Mouse (Mus musculus): Measurements from ENCODE around the gene Cend1. TPM values are rescaled to one million over a fixed set of nuclear protein-coding genes. Genes with fewer than 3 reads are reported as not detected.
A peak's percentile ranks its signal among the peaks of the same experiment; 100 is the strongest.

The Cend1 gene
- polyA plus RNA-seq, 1 experiment: 2.2 TPM

- Histone ChIP-seq H3K9me3 (replicated peaks; ENCODE audit: control insufficient read depth, insufficient read depth, low read length, poor library complexity, severe bottlenecking) (no peaks in the 10 kb centered on the region), H3K4me1 (ENCODE audit: control insufficient read depth, insufficient read depth, low read length) (peaks cover 2% of the 10 kb centered on the region), H3K27me3 (ENCODE audit: control insufficient read depth, insufficient read depth, low read length, poor library complexity, severe bottlenecking) (no peaks in the 10 kb centered on the region), H3K4me3 (ENCODE audit: low read depth, low read length) (no peak overlapping the region), H3K9ac (ENCODE audit: low read depth, poor library complexity, severe bottlenecking) (no peak overlapping the region), H3K27ac (ENCODE audit: insufficient read depth, low read length) (no peak overlapping the region), H3K36me3 (ENCODE audit: control insufficient read depth, insufficient read depth, low read length, poor library complexity, severe bottlenecking) (peaks cover 36% of the 10 kb centered on the region)
- TF ChIP-seq CTCF (IDR thresholded peaks at IDR 0.05; ENCODE audit: low read depth, low read length): no peak
- no peak for TF ChIP-seq POLR2A (IDR thresholded peaks at IDR 0.05; ENCODE audit: insufficient read depth, low read length)
- no peak for TF ChIP-seq EP300 (IDR thresholded peaks at IDR 0.05; ENCODE audit: insufficient read depth, low read depth, low read length)
Measured at GRCm38 (mm10) chr7:141438201-141438968, 9.1 kb upstream of the Cend1 start.

DNA sequence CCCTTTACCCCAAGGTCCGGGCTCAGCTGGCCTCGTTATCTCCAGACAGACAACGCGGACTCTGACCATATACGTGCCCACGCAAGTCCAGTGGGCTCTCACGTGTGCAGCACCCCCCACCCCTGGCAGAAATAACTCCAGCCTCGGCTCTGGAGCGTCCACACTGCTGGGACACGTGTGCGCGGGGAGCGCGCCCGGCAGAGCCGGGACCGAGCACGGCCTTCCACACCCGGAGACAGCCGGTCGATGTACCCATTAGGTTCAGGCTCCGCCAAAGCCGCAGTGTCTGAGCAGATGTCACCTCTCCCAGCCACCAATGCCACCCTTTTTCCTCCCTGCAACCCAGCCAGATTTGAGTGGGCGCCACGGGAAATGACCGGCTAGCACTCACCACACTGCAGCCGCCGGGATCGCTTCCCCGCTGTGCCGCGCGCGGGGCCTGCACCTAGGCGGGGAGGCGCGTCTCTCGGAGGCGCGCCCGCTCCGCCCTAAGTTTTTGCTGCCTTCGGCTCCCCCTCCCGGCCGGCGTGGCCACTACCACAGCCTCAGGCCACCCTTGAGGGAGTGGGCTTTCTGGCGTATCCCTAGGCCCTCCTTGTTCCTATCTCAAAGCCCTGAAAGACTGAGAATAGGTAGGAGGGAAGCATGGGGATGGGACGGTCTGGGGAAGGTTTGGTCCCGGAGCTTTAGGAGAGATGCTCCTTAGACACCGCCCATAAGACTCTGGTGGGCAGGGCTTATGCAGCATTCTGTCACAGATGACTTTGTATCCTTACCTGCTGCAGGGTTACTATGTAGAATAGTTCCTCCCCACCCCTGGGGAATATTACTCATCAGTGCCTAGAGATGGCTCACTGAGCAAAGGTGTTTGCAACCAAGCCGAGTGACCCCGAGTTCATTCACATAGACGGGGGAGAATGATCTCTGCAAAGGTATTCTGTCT, 8.2 kb upstream of the Cend1 start, which contains the start of gene Slc25a22:
Gene Slc25a22 (minus strand): TSS at position 715 of the 943 bp plus-strand sequence.
- H3K36me3 ChIP-seq (ENCODE audit: control insufficient read depth, insufficient read depth, low read length, poor library complexity, severe bottlenecking): peaks cover 36% of the 10 kb centered on the region
- H3K27ac ChIP-seq (ENCODE audit: insufficient read depth, low read length): no peak within 1 kb of the TSS
- no peaks in the 10 kb centered on the region for H3K9me3 ChIP-seq (replicated peaks; ENCODE audit: control insufficient read depth, insufficient read depth, low read length, poor library complexity, severe bottlenecking)
- TF ChIP-seq EP300 (IDR thresholded peaks at IDR 0.05; ENCODE audit: insufficient read depth, low read depth, low read length) (no peak), CTCF (IDR thresholded peaks at IDR 0.05; ENCODE audit: low read depth, low read length) (peak; percentile 53)
- peak within 1 kb of the TSS; percentile 83 for H3K4me3 ChIP-seq (ENCODE audit: low read depth, low read length)
- no peaks in the 10 kb centered on the region for H3K27me3 ChIP-seq (ENCODE audit: control insufficient read depth, insufficient read depth, low read length, poor library complexity, severe bottlenecking)
- peaks cover 2% of the 10 kb centered on the region for H3K4me1 ChIP-seq (ENCODE audit: control insufficient read depth, insufficient read depth, low read length)
- H3K9ac ChIP-seq (ENCODE audit: low read depth, poor library complexity, severe bottlenecking): peak within 1 kb of the TSS; percentile 75

DNA sequence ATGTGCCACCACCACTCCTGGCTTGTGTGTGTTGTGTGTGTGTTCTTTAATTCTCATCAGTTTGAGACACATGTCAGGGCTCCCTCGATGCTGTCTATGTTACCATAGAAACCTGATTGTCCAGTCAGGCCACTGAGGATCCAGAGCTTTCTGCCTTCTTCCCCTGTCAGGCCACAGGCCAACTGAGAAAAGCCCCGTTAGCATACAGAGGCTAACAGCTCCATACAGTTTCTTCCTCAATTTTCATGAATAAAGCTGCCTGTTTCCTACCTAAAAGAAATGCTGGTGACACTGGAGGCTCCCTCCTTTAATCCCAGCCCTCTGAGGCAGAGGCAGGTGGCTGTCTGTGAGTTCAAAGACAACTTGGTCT, 7.2 kb upstream of the Cend1 start:
- no peak overlapping the region for H3K27ac ChIP-seq (ENCODE audit: insufficient read depth, low read length)
- TF ChIP-seq CTCF (IDR thresholded peaks at IDR 0.05; ENCODE audit: low read depth, low read length) (no peak), EP300 (IDR thresholded peaks at IDR 0.05; ENCODE audit: insufficient read depth, low read depth, low read length) (no peak), POLR2A (IDR thresholded peaks at IDR 0.05; ENCODE audit: insufficient read depth, low read length) (no peak)
- H3K9ac ChIP-seq (ENCODE audit: low read depth, poor library complexity, severe bottlenecking): peak overlapping the region; percentile 75
- H3K4me3 ChIP-seq (ENCODE audit: low read depth, low read length): no peak overlapping the region
- peaks cover 2% of the 10 kb centered on the region for H3K4me1 ChIP-seq (ENCODE audit: control insufficient read depth, insufficient read depth, low read length)
- no peaks in the 10 kb centered on the region for H3K9me3 ChIP-seq (replicated peaks; ENCODE audit: control insufficient read depth, insufficient read depth, low read length, poor library complexity, severe bottlenecking)
- H3K36me3 ChIP-seq (ENCODE audit: control insufficient read depth, insufficient read depth, low read length, poor library complexity, severe bottlenecking): peaks cover 30% of the 10 kb centered on the region
- no peaks in the 10 kb centered on the region for H3K27me3 ChIP-seq (ENCODE audit: control insufficient read depth, insufficient read depth, low read length, poor library complexity, severe bottlenecking)

DNA sequence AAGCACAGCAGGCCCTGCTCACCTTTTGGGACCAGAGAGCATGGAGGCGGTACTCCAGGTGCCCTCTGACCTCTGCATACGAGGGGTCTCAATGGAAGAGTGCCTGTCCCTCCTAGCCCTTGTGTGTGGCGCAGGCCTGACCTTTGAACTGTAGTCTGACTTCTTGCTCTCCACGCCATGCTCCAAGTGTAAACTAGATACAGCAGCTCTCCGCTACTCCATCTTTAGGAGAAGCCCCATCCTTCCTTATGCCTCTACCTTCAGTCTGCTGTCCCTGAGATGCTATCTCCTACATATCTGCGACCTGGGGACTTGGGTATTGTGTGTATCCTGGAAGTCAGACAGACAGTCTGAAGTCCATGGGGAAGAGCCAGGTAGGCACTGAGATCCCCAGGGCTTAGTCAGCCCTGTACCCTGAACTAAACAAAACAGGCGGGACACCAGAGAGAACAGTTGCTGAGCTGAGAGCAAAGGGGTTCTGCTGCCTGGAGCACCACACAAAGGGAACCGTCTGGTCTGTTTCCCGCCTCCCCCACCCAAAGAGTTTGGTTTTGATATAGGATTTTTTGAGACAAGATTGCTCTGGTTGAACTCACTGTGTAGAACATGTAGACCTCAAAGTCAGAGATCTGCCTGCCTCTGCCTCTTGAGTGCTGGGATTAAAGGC, 6.7 kb upstream of the Cend1 start:
- no peaks in the 10 kb centered on the region for H3K27me3 ChIP-seq (ENCODE audit: control insufficient read depth, insufficient read depth, low read length, poor library complexity, severe bottlenecking)
- H3K4me1 ChIP-seq (ENCODE audit: control insufficient read depth, insufficient read depth, low read length): peaks cover 2% of the 10 kb centered on the region
- H3K36me3 ChIP-seq (ENCODE audit: control insufficient read depth, insufficient read depth, low read length, poor library complexity, severe bottlenecking): peaks cover 25% of the 10 kb centered on the region
- H3K4me3 ChIP-seq (ENCODE audit: low read depth, low read length): no peak overlapping the region
- H3K9ac ChIP-seq (ENCODE audit: low read depth, poor library complexity, severe bottlenecking): no peak overlapping the region
- no peak for TF ChIP-seq EP300 (IDR thresholded peaks at IDR 0.05; ENCODE audit: insufficient read depth, low read depth, low read length)
- TF ChIP-seq POLR2A (IDR thresholded peaks at IDR 0.05; ENCODE audit: insufficient read depth, low read length): no peak
- TF ChIP-seq CTCF (IDR thresholded peaks at IDR 0.05; ENCODE audit: low read depth, low read length): no peak
- no peaks in the 10 kb centered on the region for H3K9me3 ChIP-seq (replicated peaks; ENCODE audit: control insufficient read depth, insufficient read depth, low read length, poor library complexity, severe bottlenecking)
- no peak overlapping the region for H3K27ac ChIP-seq (ENCODE audit: insufficient read depth, low read length)

- Histone ChIP-seq H3K9me3 (replicated peaks; ENCODE audit: control insufficient read depth, insufficient read depth, low read length, poor library complexity, severe bottlenecking) (no peaks in the 10 kb centered on the region), H3K9ac (ENCODE audit: low read depth, poor library complexity, severe bottlenecking) (no peak overlapping the region), H3K4me3 (ENCODE audit: low read depth, low read length) (peak overlapping the region; percentile 40), H3K4me1 (ENCODE audit: control insufficient read depth, insufficient read depth, low read length) (peaks cover 2% of the 10 kb centered on the region), H3K36me3 (ENCODE audit: control insufficient read depth, insufficient read depth, low read length, poor library complexity, severe bottlenecking) (peaks cover 21% of the 10 kb centered on the region), H3K27me3 (ENCODE audit: control insufficient read depth, insufficient read depth, low read length, poor library complexity, severe bottlenecking) (no peaks in the 10 kb centered on the region), H3K27ac (ENCODE audit: insufficient read depth, low read length) (no peak overlapping the region)
- TF ChIP-seq CTCF (IDR thresholded peaks at IDR 0.05; ENCODE audit: low read depth, low read length) (no peak), EP300 (IDR thresholded peaks at IDR 0.05; ENCODE audit: insufficient read depth, low read depth, low read length) (no peak), POLR2A (IDR thresholded peaks at IDR 0.05; ENCODE audit: insufficient read depth, low read length) (no peak)
Measured at GRCm38 (mm10) chr7:141435129-141435855, 6.0 kb upstream of the Cend1 start.

All from ES-Bruce4 (cell line).